Mouse (Mus musculus) small intestine, adult 2 months (tissue): ENCODE measurements around the gene Lyrm1.

Experiments
- CTCF ChIP-seq: fragments of 200-500 bp; IDR thresholded peaks from 2 replicates; pipeline ENCODE4 v1.5.1; 2012; ENCODE audit warnings: low read depth, mild to moderate bottlenecking, control low read depth, inconsistent platforms, low read length, moderate library complexity, mixed read lengths; ENCODE audit not compliant: insufficient replicate concordance, insufficient read length; ENCODE audit errors: extremely low read depth
- POLR2A ChIP-seq: fragments of 200-500 bp; IDR thresholded peaks from 2 replicates; pipeline ENCODE4 v1.6.1; 2012; ENCODE audit warnings: low read depth, mild to moderate bottlenecking, control low read depth, inconsistent platforms, low read length, moderate library complexity

- TF ChIP-seq CTCF = no peak
- TF ChIP-seq POLR2A = no peak
Measured at GRCm38 (mm10) chr7:119954047-119954446, 58.4 kb downstream of the Lyrm1 start.
